Mouse (Mus musculus): ENCODE data around the gene Zfp120.
"Not testable (repeated sequence)": the region's sequence is repeated elsewhere in the genome, so short reads cannot be mapped to it uniquely, and the experiment has no call there.

The Zfp120 gene

DNA sequence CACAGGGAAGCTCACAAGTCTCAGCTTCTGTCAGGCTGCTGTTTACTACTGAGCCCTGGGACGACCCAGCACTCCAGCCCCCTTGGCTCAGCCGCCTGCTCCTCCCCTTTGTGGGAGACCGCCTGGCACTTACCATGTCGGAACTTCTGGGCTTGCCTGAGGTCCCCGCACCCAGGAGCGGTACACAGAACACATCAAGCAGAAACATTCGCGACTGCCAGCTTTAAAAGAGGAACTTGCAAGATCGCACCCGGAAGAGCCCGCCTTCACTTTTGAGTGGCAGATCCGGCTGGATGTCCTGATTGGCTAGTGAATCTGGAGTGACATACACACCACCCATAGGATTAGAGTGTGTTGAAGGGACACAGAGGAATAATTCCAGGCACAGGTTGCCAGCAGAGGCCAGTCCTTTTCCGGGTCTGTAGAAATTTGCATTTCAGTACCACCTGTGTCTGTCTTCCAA lies at the start of gene Zfp120:
TSS of gene Zfp120 (minus strand) at position 274 of the 463 bp plus-strand sequence.
- peak; percentile 99 for DNase-seq

DNA sequence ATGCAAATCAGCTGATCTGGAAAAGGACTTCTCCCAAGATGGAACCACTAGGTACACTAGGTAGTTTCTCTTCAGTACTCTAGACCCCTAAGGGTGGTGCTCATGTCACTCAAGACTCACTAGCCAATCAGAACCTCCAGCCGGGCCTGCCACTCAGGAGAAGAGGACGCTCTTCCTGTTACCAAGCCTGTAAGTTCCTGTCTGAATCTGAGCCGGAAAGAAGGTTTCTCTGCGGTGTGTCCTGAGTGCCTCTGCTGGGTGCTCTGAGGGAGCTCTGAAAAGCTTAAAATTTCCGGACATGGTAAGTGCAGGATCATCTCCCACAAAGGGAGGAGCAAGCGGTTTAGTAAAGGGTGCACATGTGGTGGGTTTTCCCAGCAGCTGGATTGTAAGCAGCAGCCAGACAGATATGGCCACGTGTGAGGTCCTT lies 45.1 kb upstream of the Zfp120 start, which contains the start of gene Gm14139:
TSS of gene Gm14139 (plus strand) at position 186 of the 430 bp plus-strand sequence.
- DNase-seq, result not testable (repeated sequence)

DNA sequence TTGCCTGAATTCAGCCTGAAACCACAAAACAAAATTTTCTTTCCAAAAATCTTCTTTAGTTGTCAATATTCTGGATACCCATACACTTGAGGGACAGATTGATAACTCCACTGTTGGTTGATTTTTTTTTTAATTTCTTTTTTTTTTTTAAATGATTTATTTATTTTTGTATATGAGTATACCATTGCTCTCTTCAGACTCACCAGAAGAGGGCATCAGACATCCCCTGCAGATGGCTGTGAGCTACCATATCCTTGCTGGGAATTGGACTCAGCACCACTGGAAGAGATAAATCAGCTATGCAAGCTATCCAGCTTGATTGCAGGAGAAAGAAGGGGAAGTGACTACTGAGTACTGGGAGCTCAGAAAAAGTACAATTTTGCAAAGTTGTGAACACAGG lies 44.5 kb upstream of the Zfp120 start:
- not testable (repeated sequence) for DNase-seq

DNA sequence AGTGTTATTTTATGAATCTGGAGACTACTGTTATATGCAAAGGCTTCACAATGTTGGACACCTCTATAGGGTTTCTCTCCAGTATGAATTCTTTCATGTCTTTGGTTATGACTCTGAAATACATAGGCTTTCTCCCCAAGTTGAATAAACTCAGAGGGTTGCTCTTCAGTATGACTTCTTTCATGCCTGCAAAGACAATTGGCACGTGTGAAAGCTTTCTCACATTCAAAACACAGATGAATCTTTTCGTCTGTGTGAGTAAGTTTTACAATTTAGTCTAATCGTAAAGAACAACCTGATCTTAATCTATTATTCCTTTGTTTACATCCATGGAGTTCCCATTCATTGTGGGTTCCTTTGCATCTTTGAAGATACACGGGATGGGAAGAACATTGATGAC lies 43.1 kb upstream of the Zfp120 start, which contains the start of gene Gm10770:
TSS of gene Gm10770 (minus strand) at position 101 of the 400 bp plus-strand sequence.
- not testable (repeated sequence) for DNase-seq

DNA sequence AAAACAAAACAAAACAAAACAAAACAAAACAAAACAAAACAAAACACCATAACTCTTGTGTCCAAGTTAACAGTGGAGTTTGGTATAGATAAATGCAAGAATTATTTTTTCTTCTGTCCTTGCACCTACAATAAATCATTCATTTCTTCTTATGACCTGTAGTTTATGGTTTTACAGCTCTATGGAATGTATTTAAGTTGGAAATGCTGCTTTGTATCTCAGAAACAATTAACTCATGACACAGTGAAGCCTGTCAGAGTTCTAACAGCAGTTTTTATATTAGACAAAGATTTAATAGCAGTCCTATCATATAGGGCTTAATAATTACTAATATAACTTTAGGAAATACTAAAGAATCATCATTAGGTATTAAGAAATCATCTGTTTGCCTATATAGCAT lies 37.3 kb upstream of the Zfp120 start:
- no peak for DNase-seq

DNA sequence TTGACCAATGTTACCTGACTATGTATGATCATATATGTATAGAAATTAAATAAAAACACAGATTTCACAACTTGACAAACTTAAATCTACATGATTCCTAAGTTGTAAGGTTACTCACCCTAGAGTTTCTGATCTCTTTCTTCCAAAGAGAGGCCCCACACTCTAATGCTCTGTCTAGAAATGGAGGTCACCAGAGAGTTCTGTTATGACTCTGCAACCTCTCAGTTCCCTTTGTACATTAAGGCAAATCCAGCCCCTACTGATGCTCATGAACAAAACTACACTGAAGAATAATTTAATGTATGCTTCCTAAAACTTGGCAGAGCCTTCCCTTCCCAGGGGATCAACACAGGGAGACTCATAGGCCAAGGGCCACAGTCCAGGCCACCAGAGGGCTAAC lies 30.2 kb upstream of the Zfp120 start:
- no peak for DNase-seq

DNA sequence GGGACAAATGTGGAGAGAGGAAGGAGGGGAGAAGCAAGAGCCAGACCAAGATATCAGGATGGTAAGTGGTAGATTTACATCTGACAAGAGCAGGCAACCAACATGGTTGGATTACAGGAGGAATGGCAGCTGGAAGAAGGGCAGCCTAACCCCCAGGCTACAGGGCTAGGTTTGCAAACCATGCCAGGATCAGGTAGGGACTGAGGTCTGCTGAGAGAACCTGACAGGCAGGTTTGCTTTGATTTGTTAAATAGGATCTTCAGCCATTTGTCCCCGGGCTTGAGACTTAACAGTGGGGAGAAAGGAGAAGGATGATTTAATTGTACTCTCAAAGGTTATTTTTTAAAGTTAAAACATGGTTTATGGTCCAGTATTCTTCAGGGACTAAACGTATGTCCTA lies 3.7 kb downstream of the Zfp120 start:
- no peak for DNase-seq

DNA sequence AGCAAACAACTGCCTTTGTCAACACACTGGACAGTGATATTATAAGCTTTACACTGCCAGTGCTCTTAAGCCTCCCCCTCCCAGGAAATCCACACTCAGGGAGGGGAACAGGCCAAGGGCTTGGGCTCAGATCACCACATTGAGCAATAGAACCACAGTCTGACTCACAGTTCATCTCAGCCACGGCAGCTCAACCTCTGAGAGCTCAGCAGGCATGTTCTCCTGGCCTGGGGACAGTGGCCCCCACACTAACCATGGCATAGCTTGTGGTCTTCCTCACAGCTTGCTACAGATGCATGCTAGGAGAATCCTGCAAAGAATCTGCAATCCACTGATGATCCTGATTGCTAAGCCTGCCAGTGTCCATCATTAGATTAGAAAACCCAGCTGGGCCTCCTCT lies 4.5 kb downstream of the Zfp120 start:
- not testable (repeated sequence) for DNase-seq

DNA sequence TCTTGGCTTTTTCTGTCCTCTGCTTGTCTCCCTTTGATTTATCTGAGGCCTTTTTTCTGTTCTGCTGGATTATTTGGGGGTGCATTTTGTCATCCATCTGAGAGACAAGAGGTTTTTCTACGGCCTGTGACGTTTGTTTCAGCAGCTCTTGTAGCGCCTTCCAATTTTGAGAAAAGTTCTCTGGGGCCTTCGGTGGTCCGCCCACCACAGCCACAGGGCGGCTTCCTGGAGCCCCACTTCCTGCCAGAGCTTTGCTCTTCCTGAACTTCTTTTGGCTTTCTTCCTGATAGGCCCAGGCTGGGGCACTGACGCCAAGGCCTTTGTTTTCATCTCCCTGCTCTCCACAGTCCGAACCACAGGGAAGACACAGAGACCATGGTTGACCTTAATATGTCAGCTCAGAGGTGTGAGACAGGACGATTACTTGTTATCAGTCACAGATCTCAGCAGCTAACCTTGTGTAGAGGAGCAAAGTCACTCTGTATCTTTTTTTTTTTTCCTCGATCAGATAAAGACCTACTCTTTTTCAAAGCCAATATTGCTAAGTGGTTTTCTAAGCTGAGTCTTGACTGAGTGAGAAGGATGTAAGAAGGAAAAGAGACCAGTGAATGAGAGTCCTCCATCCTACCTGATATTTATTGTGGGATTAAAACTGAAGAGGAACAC lies 25.1 kb downstream of the Zfp120 start:
- peak; percentile 78 for DNase-seq

DNA sequence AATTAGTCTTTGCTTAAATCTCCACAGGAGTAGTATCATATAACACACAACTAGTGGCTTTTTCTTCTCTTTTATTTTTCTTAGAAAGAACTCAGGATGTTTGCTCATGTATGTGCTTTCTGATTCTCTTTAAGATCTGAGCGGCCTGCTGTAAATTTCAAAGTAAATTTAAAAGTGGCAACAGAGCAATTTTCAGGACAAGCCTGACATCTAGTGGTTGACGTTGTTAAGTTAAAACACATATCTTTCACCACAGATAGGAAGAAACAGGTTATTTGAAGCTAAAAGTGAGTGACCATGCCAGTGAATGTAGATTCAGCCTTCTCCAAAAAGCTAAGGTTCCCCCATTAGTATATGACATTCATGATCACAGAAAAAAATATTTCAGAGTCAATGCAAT lies 36.9 kb downstream of the Zfp120 start:
- DNase-seq, result not testable (repeated sequence)

All from heart, adult 11 months (tissue).